Mouse (Mus musculus) MEL (cell line): Measurements from ENCODE around the gene Mrpl44.

Experiments
- GATA1 ChIP-seq: IDR thresholded peaks from 2 replicates; pipeline ENCODE4 v1.6.1; 2011; ENCODE audit warnings: low read depth, low read length, improper control_type of control experiment
- ZMIZ1 ChIP-seq: IDR thresholded peaks from 2 replicates; pipeline ENCODE4 v1.6.1; 2012; ENCODE audit warnings: low read depth, mild to moderate bottlenecking, inconsistent platforms, low read length, improper control_type of control experiment, moderate library complexity

DNA sequence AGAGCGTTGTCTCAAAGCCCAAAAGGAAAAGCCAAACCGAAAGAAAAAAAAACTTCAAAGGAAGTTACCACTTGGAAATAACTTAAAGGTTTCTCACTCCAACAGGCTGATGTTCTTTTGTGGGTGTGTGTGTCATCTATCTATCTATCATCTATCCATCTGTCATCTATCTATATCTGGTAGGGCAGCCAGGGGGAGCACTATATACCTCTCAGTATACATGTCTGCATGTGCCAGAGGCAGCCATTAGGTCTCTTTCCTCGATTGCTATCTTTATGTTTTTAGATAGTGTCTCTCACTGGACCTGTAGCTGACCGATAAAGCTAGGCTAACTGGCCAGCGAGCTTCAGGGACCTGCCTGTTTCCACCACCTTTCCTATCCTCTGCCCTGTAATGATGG lies 41.0 kb upstream of the Mrpl44 start:
- TF ChIP-seq ZMIZ1: no peak
- TF ChIP-seq GATA1: no peak
